9 mouse cellular contexts compared by ENCODE assay signal in genomic region chr2:170758201-170758600, GRCm38 (mm10). TPM values are rescaled to one million over a fixed set of nuclear protein-coding genes. Genes with fewer than 3 reads are reported as not detected.
DNase-seq lines count a peak whose midpoint lies in the region; ATAC-seq and TF ChIP-seq lines count a peak whose summit lies in the region.
"Had no signal": no experiment of that assay in that cellular context is flagged by ENCODE, and none has a peak within 500 bp of the region (broad histone marks: within the 10 kb centered on the region; RNA-seq: fewer than 3 reads in every experiment).

No protein-coding gene starts in this region.

- H3K4me1 ChIP-seq in hindbrain, embryonic 15.5 days (replicated peaks): peaks cover 45% of the 10 kb centered on the region
- peaks cover 7% of the 10 kb centered on the region; the same call in 1 of the 2 replicates for H3K4me1 ChIP-seq in midbrain, postnatal 0 days (ENCODE audit: insufficient read depth, low read length)
- H3K4me1 ChIP-seq in cerebellum, adult 2 months (ENCODE audit: control insufficient read depth, insufficient read depth, low read length): peaks cover 4% of the 10 kb centered on the region

- no peaks in the 10 kb centered on the region for H3K27me3 ChIP-seq in hindbrain, embryonic 15.5 days
- H3K27me3 ChIP-seq in midbrain, postnatal 0 days (ENCODE audit: insufficient read depth, low read length): no peaks in the 10 kb centered on the region
- H3K27me3 ChIP-seq in cerebellum, adult 2 months (ENCODE audit: control insufficient read depth, insufficient read depth, low read length): no peaks in the 10 kb centered on the region

- H3K9me3 ChIP-seq in hindbrain, embryonic 15.5 days: no peaks in the 10 kb centered on the region
- H3K9me3 ChIP-seq in midbrain, postnatal 0 days (ENCODE audit: low read length): no peaks in the 10 kb centered on the region

- H3K4me3 ChIP-seq in hindbrain, embryonic 15.5 days: no peak overlapping the region
- no peak overlapping the region for H3K4me3 ChIP-seq in midbrain, postnatal 0 days (ENCODE audit: low read depth, low read length)
- H3K4me3 ChIP-seq in cerebellum, adult 2 months (replicated peaks; ENCODE audit: insufficient read depth, low read depth, low read length): no peak overlapping the region

- TF ChIP-seq CTCF in midbrain, postnatal 0 days (IDR thresholded peaks at IDR 0.05): no peak
- no peak for TF ChIP-seq CTCF in cerebellum, adult 2 months (IDR thresholded peaks at IDR 0.05; ENCODE audit: borderline replicate concordance, insufficient read depth, low read depth, low read length)

- no peaks in the 10 kb centered on the region for H3K36me3 ChIP-seq in hindbrain, embryonic 15.5 days
- H3K36me3 ChIP-seq in midbrain, postnatal 0 days (ENCODE audit: insufficient read depth, low read length): no peaks in the 10 kb centered on the region

- no peak for TF ChIP-seq POLR2A in cerebellum, adult 2 months (IDR thresholded peaks at IDR 0.05; ENCODE audit: borderline replicate concordance, insufficient read depth, low read length)

- ATAC-seq in hindbrain, embryonic 15.5 days (ENCODE audit: low FRiP score, low read depth): peak; percentile 42
- no peak for ATAC-seq in midbrain, postnatal 0 days (ENCODE audit: low FRiP score)

- no peak overlapping the region for H3K4me2 ChIP-seq in hindbrain, embryonic 15.5 days
- H3K4me2 ChIP-seq in midbrain, postnatal 0 days (ENCODE audit: low read depth, low read length, poor library complexity, severe bottlenecking): no peak overlapping the region

- H3K9ac ChIP-seq in hindbrain, embryonic 15.5 days: no peak overlapping the region
- no peak overlapping the region for H3K9ac ChIP-seq in midbrain, postnatal 0 days (replicated peaks; ENCODE audit: low read length, poor library complexity, severe bottlenecking)

- peak overlapping the region; percentile 70 for H3K27ac ChIP-seq in hindbrain, embryonic 15.5 days (replicated peaks)
- H3K27ac ChIP-seq in midbrain, postnatal 0 days (ENCODE audit: low read depth, low read length): no peak overlapping the region
- no peak overlapping the region for H3K27ac ChIP-seq in cerebellum, adult 2 months (ENCODE audit: insufficient read depth, low read length)
- H3K27ac ChIP-seq: kidney, postnatal 0 days had no signal

- peak; percentile 82 to 88 for DNase-seq in cerebellum, postnatal 10 days
- DNase-seq in cerebellum, postnatal 25 days: no peak
- peak; percentile 3 for DNase-seq in lung, adult 18-20 months
- no peak for DNase-seq in lung, postnatal 25 days (ENCODE audit: low spot score)
- peak; percentile 62 for DNase-seq in midbrain, postnatal 0 days (ENCODE audit: low spot score)
- no peak for DNase-seq in thymus, postnatal 25 days
- no peak for DNase-seq in cerebellum, adult 2 months

- 57% methylated on average over 5 of the region's 5 CpGs for WGBS in hindbrain, embryonic 15.5 days
- 74% methylated on average over 5 of the region's 5 CpGs for WGBS in midbrain, postnatal 0 days
- WGBS in cerebellum, adult 2 months: 73% methylated on average over 5 of the region's 5 CpGs

RNA-seq across cellular contexts. Expression of gene Dok5, which starts 26.6 kb away (rescaled TPM):
- 56.8 and 61.9 TPM in 2 replicates for polyA plus RNA-seq in hindbrain, embryonic 15.5 days (2015; fragmentation: Nextera tagmentation; extraction: Ambion mirVana)
- 27.0 and 29.3 TPM in 2 replicates for total RNA-seq in midbrain, postnatal 0 days (2014; rRNA removed)
- polyA plus RNA-seq in midbrain, postnatal 0 days (2015; fragmentation: Nextera tagmentation; extraction: Ambion mirVana): 35.2 and 36.9 TPM in 2 replicates
- 16.2 and 18.6 TPM in 2 replicates for polyA plus RNA-seq in cerebellum, adult 2 months (2012; rRNA removed)

Comparison
In these comparisons a context has a peak if more than half of its experiments do, and no peak if none do; other contexts are left out.
1. DNase-seq: peak in cerebellum, postnatal 10 days (2 of 2), lung, adult 18-20 months (2 of 2) and midbrain, postnatal 0 days (single experiment); none in cerebellum, postnatal 25 days (0 of 2), lung, postnatal 25 days (single experiment), thymus, postnatal 25 days (single experiment) and cerebellum, adult 2 months (0 of 2).